Mouse (Mus musculus): Measurements from ENCODE around the gene Polr3c. TPM values are rescaled to one million over a fixed set of nuclear protein-coding genes. Genes with fewer than 3 reads are reported as not detected.
"Not testable (repeated sequence)": the region's sequence is repeated elsewhere in the genome, so short reads cannot be mapped to it uniquely, and the experiment has no call there.

Polr3c gene
- polyA plus RNA-seq, 1 experiment from 2014 or later, result 32.5 TPM

DNA sequence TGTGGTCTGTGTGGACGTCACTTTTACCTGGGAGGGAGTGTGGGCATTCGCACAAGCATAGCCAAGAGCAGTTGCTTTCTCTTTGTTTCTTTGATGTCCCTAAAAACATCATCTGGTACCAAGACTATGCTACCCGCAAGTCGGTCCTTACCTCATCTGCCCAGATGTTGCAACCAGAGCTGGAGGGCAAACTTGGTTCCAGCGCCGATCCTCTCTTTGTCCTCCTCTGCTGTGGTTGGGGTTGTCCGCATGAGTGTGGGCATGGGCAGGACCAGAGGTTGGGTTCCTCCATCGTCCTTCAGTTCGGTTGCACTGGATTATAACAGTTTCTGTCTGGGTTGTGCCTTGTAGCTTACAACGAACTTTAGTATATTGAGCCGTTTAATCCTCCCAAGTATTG, 21.2 kb downstream of the Polr3c start:
- peaks cover 7% of the 10 kb centered on the region; the same call in 1 of the 2 replicates for H3K4me1 ChIP-seq (replicated peaks)
- H3K36me3 ChIP-seq, result peaks cover 58% of the 10 kb centered on the region
- no peak overlapping the region for H3K9ac ChIP-seq
- H3K27me3 ChIP-seq, result peaks cover 12% of the 10 kb centered on the region; the same call in 1 of the 2 replicates
- no peak overlapping the region for H3K27ac ChIP-seq
- 92% methylated on average over 11 of the region's 11 CpGs for WGBS
- H3K9me3 ChIP-seq, result no peaks in the 10 kb centered on the region
- no peak overlapping the region for H3K4me3 ChIP-seq
- H3K4me2 ChIP-seq, result no peak overlapping the region
- no peak for ATAC-seq (ENCODE audit: low FRiP score)

DNA sequence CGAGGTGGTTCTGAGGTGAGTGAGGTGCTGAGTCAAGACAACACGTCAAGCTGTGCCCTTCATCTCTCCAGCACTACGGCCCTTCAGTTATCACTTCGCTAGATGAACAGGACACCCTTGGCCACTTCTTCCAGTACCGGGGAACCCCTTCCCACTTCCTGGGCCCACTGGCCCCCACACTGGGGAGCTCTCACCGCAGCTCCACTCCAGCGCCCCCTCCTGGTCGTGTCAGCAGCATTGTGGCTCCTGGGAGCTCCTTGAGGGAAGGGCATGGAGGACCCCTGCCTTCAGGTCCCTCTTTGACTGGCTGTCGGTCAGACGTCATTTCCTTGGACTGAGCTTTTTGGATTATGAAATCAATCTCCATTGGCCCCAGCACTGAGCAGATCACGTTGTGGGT, 22.6 kb downstream of the Polr3c start:
- ATAC-seq (ENCODE audit: low FRiP score), result no peak
- 62% methylated on average over 11 of the region's 11 CpGs for WGBS
- Histone ChIP-seq H3K27ac (no peak overlapping the region), H3K36me3 (peaks cover 56% of the 10 kb centered on the region), H3K9me3 (no peaks in the 10 kb centered on the region), H3K4me2 (no peak overlapping the region), H3K27me3 (peaks cover 12% of the 10 kb centered on the region; the same call in 1 of the 2 replicates), H3K4me3 (no peak overlapping the region), H3K4me1 (replicated peaks) (peaks cover 7% of the 10 kb centered on the region; the same call in 1 of the 2 replicates), H3K9ac (no peak overlapping the region)

DNA sequence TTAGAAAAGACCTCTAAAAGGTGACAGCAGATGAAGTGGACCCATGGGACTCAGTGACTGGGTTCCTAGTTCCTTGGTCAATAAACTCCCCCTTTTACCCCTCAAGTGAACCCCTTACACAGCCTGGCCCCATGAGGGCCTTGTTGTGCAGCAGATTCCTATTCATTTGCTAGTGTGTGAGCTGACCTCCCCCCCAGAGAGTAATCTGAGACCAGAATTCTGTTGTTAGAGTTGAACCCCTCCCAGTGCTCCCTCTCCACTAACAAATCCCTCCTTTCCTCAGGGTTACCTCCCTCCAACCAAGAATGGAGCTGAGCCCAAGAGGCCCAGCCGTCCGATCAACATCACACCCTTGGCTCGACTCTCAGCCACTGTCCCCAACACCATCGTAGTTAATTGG, 26.4 kb downstream of the Polr3c start:
- Histone ChIP-seq H3K27ac (no peak overlapping the region), H3K9ac (no peak overlapping the region; the same call in 1 of the 2 replicates), H3K4me1 (replicated peaks) (peaks cover 13% of the 10 kb centered on the region), H3K36me3 (peaks cover 56% of the 10 kb centered on the region), H3K4me2 (no peak overlapping the region), H3K27me3 (no peaks in the 10 kb centered on the region), H3K9me3 (no peaks in the 10 kb centered on the region), H3K4me3 (no peak overlapping the region)
- 88% methylated on average over 4 of the region's 4 CpGs for WGBS
- no peak for ATAC-seq (ENCODE audit: low FRiP score)

DNA sequence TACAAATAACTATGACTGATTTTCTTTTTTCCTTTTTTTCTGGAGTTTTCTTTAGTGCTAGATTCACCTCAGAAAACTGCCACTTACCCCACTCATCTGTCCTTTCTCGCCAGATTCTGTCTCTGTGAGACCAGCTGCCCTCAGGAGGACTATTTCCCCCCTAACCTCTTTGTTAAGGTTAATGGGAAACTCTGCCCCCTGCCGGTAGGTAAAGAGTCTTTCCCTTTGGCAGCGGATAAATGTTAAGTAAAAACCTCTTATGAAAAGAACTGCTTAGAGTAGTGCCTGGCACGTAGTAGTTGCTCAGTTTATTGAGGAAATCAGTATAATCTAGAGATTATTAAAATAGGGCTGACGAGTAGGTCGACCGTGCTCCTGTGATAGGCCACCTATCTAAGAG, 27.1 kb downstream of the Polr3c start:
- H3K36me3 ChIP-seq, result peaks cover 51% of the 10 kb centered on the region
- H3K27ac ChIP-seq, result no peak overlapping the region
- no peaks in the 10 kb centered on the region for H3K27me3 ChIP-seq
- H3K9me3 ChIP-seq, result no peaks in the 10 kb centered on the region
- ATAC-seq (ENCODE audit: low FRiP score), result no peak
- H3K4me1 ChIP-seq (replicated peaks), result peaks cover 16% of the 10 kb centered on the region
- WGBS, result 59% methylated on average over 7 of the region's 7 CpGs
- H3K4me3 ChIP-seq, result no peak overlapping the region
- no peak overlapping the region for H3K9ac ChIP-seq
- H3K4me2 ChIP-seq, result no peak overlapping the region

DNA sequence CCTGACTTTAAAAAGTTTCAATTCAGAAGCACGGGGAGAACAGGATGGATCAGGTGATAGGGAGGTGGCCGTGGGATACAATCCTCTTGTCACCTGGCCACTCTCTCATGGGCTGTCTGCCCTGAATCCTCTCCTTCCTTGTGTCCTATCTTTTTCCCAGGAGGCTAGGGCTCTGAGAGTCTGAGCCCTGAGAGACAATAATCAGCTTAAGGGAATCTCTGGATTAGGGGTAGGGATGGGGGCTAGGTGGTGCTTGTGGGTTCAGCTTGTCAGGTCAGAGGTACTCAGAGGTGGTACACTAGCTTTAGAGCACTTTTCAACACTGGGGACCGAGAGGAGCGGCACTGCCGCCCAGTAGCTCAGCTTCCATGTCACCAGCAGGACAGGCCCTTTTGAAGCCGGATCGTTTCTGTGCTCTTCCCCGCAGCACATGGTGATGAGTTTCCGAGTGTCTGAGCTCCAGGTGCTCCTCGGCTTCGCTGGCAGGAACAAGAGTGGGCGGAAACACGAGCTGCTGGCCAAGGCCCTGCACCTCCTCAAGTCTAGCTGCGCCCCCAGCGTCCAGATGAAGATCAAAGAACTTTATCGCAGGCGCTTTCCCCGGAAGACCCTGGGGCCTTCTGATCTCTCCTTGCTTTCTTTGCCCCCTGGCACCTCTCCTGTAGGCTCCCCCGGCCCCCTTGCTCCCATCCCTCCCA, 28.3 kb downstream of the Polr3c start:
- 58% methylated on average over 19 of the region's 19 CpGs for WGBS
- ATAC-seq (ENCODE audit: low FRiP score), result no peak

DNA sequence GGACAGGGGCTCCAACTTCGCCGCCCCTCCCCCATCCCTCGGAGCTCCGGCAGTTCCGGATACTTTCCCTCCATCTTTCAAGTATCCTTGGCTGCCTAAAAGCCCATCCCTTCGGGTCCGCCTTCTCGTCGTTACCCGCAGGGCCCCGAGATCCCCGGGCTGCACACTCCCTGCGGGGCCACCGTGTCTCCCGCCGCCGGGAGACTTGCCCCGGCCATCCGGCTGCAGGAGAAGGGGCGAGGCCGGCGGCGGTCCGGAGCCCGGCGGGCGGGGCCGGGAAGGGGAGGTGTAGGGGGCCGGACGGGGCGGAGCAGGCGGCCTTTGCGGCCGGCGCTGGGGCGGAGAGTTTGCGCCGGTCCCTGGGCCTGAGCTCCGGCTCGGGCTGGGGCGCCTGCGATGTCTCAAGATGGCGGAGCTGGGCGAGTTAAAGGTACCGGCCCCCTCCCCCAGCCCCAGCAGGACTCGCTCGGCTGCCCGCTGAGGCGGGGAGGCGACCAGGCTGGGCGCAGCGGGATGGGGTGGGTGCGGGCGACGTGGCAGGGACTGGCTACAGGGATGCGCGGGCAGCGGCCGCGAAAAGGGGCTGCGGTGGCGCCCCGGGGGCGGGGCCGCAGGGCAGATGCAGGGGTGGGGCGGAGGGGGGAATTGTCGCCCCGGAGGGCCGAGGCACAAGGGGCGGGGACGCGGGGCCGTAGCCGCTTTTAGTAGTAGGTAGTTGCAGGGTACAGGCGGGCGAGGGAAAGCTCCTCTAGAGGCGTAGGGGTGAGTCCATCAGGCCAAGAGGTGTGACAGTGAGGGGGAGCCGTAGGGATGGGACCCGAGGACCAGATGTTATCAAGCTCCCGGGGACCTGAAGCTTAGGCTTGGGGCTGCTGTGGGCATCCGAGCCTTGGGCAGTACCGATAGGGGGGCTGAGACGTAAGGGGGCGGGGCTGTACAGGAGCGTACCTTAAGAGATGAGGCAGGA, 30.4 kb downstream of the Polr3c start:
- peak overlapping the region; percentile 83 for H3K9ac ChIP-seq
- H3K4me2 ChIP-seq, result peak overlapping the region; percentile 77
- peak overlapping the region; percentile 92 for H3K27ac ChIP-seq
- under 1% methylated on average over 85 of the region's 85 CpGs for WGBS
- no peaks in the 10 kb centered on the region for H3K27me3 ChIP-seq
- H3K36me3 ChIP-seq, result peaks cover 24% of the 10 kb centered on the region
- peak; percentile 93 for ATAC-seq (ENCODE audit: low FRiP score)
- peak overlapping the region; percentile 76 for H3K4me3 ChIP-seq
- peaks cover 16% of the 10 kb centered on the region for H3K4me1 ChIP-seq (replicated peaks)
- no peaks in the 10 kb centered on the region for H3K9me3 ChIP-seq

More for the DNA sequence above, 28.3 kb downstream of the Polr3c start:
- peaks cover 40% of the 10 kb centered on the region for H3K36me3 ChIP-seq
- H3K27ac ChIP-seq, result no peak overlapping the region
- no peak overlapping the region for H3K4me2 ChIP-seq
- no peaks in the 10 kb centered on the region for H3K9me3 ChIP-seq
- no peaks in the 10 kb centered on the region for H3K27me3 ChIP-seq
- peaks cover 16% of the 10 kb centered on the region for H3K4me1 ChIP-seq (replicated peaks)
- H3K9ac ChIP-seq, result no peak overlapping the region
- H3K4me3 ChIP-seq, result no peak overlapping the region

DNA sequence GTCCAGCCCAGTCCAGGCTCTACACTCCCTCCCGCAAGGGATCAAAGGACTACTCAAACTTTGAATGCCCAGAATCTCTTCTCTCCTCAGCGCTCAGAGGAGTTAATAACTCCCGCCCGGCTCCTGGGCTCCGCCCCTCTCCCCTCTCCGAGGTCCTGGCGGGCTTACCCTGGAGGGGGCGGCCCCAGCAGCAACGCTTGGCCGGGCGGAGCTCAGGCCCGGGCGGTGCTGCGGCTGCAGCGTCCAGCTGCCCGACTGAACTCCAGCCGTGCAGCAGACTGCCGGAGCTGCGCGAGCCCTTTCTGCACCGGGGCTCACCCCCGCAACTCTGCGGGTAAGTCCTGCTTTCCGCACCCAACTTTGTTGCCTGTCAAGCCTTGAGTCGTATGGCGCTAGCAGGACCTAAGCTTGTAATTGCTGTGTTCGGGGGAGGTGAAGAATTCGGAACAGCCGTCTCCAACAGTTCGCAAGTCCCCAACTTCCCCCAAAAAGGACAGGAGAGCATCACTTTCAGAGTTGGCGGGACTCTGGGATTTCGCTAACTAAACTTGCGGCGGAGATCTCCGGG, 31.1 kb downstream of the Polr3c start, which contains the start of gene Pias3:
Gene Pias3 (plus strand): TSS at position 187 of the 568 bp plus-strand sequence.
- H3K9me3 ChIP-seq, result no peaks in the 10 kb centered on the region
- peak; percentile 48 for ATAC-seq (ENCODE audit: low FRiP score)
- under 1% methylated on average over 35 of the region's 35 CpGs for WGBS

DNA sequence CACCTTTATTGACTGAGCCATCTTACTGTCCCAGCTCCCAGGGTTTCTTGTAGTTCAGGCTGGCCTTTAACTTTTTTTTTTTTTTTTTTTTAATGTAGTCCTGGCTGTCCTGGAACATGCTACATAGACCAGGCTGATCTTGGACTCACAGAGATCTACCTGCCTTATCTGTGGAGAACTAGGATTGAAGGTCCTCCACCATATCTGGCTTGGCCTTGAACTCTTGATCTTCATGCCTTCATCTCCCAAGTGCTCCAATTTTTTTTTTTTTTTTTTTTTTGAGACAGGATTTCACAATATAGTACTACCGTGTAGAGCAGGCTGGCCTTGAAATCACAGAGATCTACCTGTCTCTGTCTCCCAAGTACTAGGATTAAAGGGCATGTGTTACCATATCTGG, 33.8 kb downstream of the Polr3c start:
- no peaks in the 10 kb centered on the region for H3K9me3 ChIP-seq
- peaks cover 20% of the 10 kb centered on the region for H3K4me1 ChIP-seq (replicated peaks)
- no peaks in the 10 kb centered on the region for H3K27me3 ChIP-seq
- ATAC-seq (ENCODE audit: low FRiP score), result no peak
- H3K36me3 ChIP-seq, result no peaks in the 10 kb centered on the region
- WGBS, result 89% methylated on average over 1 of the region's 1 CpGs
- H3K9ac ChIP-seq, result no peak overlapping the region
- no peak overlapping the region for H3K4me2 ChIP-seq
- H3K27ac ChIP-seq, result no peak overlapping the region
- H3K4me3 ChIP-seq, result no peak overlapping the region

More for the DNA sequence above, 31.1 kb downstream of the Polr3c start, which contains the start of gene Pias3:
- H3K4me1 ChIP-seq (replicated peaks), result peaks cover 16% of the 10 kb centered on the region
- H3K4me3 ChIP-seq, result peak within 1 kb of the TSS; percentile 76
- peak within 1 kb of the TSS; percentile 83 for H3K9ac ChIP-seq
- no peaks in the 10 kb centered on the region for H3K27me3 ChIP-seq
- H3K4me2 ChIP-seq, result peak within 1 kb of the TSS; percentile 77
- H3K36me3 ChIP-seq, result peaks cover 16% of the 10 kb centered on the region
- peak within 1 kb of the TSS; percentile 92 for H3K27ac ChIP-seq

DNA sequence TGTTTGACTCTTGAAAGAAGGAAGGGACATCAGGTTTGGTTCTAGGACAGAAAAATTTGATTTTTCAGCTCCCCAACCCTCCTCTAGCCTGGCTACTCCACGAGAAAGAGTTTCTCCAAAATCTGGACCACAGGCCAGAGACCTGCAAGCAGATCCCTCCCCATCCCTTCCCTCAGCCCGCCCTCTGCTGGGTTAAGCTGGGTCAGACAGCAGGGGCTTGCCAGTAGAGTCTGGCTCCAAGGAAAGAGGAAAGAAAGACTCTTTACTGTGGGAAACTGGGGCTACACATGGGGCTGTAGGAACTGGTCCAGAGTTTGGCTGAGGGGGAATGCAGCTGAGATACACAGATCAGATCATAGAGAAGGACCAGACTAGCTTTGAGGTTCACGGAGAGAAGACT, 34.9 kb downstream of the Polr3c start:
- 19% methylated on average over 3 of the region's 3 CpGs for WGBS
- no peak overlapping the region for H3K4me3 ChIP-seq
- H3K4me1 ChIP-seq (replicated peaks), result peaks cover 12% of the 10 kb centered on the region
- H3K36me3 ChIP-seq, result no peaks in the 10 kb centered on the region
- H3K27ac ChIP-seq, result no peak overlapping the region
- no peaks in the 10 kb centered on the region for H3K27me3 ChIP-seq
- ATAC-seq (ENCODE audit: low FRiP score), result no peak
- H3K9me3 ChIP-seq, result no peaks in the 10 kb centered on the region
- no peak overlapping the region for H3K4me2 ChIP-seq
- H3K9ac ChIP-seq, result no peak overlapping the region

DNA sequence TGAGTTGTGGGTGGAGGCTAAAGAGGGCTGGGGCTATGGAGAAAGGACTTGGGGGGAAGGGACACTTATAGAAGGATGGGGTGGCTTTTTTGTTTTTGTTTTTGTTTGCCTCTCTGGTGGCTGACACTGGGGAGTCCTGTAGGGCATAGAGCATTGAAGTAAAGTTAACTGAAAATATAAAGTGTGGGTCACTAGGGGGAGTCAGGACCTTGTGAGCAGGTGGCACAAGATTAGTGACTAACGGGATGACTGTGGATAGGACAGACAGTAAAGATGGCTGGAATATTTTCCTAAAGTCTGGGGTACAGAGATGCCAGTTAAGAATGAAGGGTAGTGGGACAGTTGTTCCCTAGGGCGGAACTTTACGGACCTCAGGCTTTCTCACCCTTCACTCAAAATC, 37.1 kb downstream of the Polr3c start:
- H3K36me3 ChIP-seq, result no peaks in the 10 kb centered on the region
- no peaks in the 10 kb centered on the region for H3K9me3 ChIP-seq
- no peak for ATAC-seq (ENCODE audit: low FRiP score)
- 0 out of 2 replicates have a peak, but pooled peaks cover 3% of the 10 kb centered on the region for H3K4me1 ChIP-seq (replicated peaks)
- H3K4me3 ChIP-seq, result no peak overlapping the region
- no peak overlapping the region for H3K9ac ChIP-seq
- no peak overlapping the region for H3K27ac ChIP-seq
- 55% methylated on average over 3 of the region's 3 CpGs for WGBS
- no peak overlapping the region for H3K4me2 ChIP-seq
- peaks cover 4% of the 10 kb centered on the region; the same call in 1 of the 2 replicates for H3K27me3 ChIP-seq

DNA sequence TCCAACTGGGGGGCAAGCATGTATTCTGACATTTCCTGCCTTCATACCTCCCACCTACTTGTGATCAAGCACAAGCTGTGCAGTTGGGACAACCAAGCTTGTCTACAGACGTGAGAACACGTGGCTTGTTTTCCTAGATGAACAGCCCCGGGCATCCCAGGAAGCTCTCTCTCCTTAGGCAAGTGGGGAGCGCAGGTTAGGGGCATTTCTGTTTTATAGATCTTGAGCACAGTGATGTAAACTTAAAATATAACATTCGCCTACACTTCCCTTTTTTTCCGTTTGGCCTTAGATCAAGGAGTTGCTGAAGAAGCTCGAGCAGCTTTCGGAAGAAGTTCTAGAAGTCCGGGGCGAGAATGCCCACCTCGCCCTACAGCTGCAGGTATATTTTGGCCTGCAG, 38.6 kb downstream of the Polr3c start:
- Histone ChIP-seq H3K36me3 (no peaks in the 10 kb centered on the region), H3K27me3 (peaks cover 17% of the 10 kb centered on the region), H3K4me1 (replicated peaks) (peaks cover 9% of the 10 kb centered on the region; the same call in 1 of the 2 replicates), H3K27ac (no peak overlapping the region), H3K9ac (no peak overlapping the region), H3K9me3 (no peaks in the 10 kb centered on the region), H3K4me2 (no peak overlapping the region), H3K4me3 (no peak overlapping the region)
- ATAC-seq (ENCODE audit: low FRiP score), result no peak
- WGBS, result 87% methylated on average over 11 of the region's 11 CpGs

DNA sequence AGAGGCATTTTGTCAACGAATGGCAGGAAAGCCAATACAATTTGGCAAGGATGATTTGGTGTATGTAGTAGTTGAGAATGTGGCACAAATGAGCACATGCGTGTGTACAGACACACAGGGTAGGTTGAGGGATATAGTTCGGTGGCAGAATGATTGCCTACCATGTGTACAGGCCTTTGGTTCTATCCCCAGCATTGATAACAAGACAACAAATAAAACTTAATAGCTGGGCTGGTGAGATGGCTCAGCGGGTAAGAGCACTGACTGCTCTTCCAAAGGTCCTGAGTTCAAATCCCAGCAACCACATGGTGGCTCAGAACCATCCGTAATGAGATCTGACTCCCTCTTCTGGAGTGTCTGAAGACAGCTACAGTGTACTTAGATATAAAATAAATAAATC, 41.4 kb downstream of the Polr3c start:
- 91% methylated on average over 5 of the region's 5 CpGs for WGBS
- not testable (repeated sequence) for H3K4me3 ChIP-seq; H3K27ac ChIP-seq; H3K9ac ChIP-seq; H3K4me2 ChIP-seq; H3K9me3 ChIP-seq; H3K36me3 ChIP-seq; H3K4me1 ChIP-seq (replicated peaks); ATAC-seq (ENCODE audit: low FRiP score)
- peaks cover 29% of the 10 kb centered on the region for H3K27me3 ChIP-seq
